Mouse (Mus musculus) E14TG2a.4 (cell line): Measurements from ENCODE around the gene Mbnl2.

Experiments
- CTCF ChIP-seq: conservative IDR thresholded peaks from 2 replicates; pipeline ENCODE4 v1.5.1; 2014; ENCODE audit warnings: low read length
- NANOG ChIP-seq: IDR thresholded peaks from 2 replicates; pipeline ENCODE4 v1.6.1; 2014; ENCODE audit warnings: borderline replicate concordance, low read length, mixed read lengths
- POU5F1 ChIP-seq: IDR thresholded peaks from 2 replicates; pipeline ENCODE4 v1.6.1; 2014; ENCODE audit warnings: low read length, borderline replicate concordance

DNA sequence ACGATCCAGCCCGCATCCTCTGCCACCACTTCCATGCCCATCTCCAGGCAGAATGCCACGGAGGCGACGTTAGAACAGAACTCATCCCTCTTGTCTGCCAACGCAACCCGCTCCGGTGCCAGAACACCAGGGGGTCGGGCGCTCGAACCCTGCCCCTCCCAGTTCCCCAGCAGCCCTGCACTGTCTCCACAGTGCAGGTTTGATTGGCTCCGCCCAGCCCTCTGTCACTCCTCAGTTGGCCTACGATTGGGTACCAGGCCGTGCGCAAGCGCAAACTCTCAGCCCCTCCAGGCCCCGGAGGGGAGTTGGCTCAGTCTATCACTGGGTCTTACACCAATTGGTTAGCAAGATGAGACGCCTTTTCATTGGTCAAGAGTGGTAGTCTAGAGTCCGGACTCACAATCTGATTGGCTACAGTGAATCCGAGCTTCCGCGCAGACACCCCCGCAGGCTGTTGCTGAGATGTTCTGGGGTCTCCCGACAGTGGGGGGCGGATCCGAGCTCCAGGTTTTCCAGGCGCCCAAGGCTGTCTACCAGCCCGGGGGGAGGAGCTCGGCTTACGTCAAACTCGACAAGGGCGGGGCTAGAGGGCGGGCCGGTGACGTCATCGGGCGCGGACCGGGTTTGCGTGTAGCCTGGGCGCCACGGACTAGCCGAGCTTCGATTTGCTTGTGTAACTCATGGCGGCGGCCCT, 202.0 kb downstream of the Mbnl2 start:
- no peak for TF ChIP-seq CTCF
- TF ChIP-seq NANOG, result no peak
- no peak for TF ChIP-seq POU5F1
